Mouse (Mus musculus): Measurements from ENCODE around the gene Umad1. TPM values are rescaled to one million over a fixed set of nuclear protein-coding genes. Genes with fewer than 3 reads are reported as not detected.

Umad1 gene
- polyA plus RNA-seq, 1 experiment from 2014 or later = 24.0 TPM

- Histone ChIP-seq H3K9me3 (ENCODE audit: control insufficient read depth) (no peaks in the 10 kb centered on the region), H3K4me3 (ENCODE audit: low read depth, low read length) (no peak overlapping the region), H3K9ac (ENCODE audit: low read depth, low read length) (no peak overlapping the region), H3K27me3 (replicated peaks; ENCODE audit: control insufficient read depth, insufficient read depth, low read length) (no peaks in the 10 kb centered on the region), H3K27ac (ENCODE audit: low read depth, low read length) (no peak overlapping the region), H3K4me2 (replicated peaks; ENCODE audit: low read depth) (no peak overlapping the region), H3K36me3 (ENCODE audit: control insufficient read depth, insufficient read depth) (no peaks in the 10 kb centered on the region), H3K4me1 (replicated peaks; ENCODE audit: control insufficient read depth, insufficient read depth, low read length) (peaks cover 2% of the 10 kb centered on the region; the same call in 1 of the 2 replicates)
- no peak for ATAC-seq
- 83% methylated on average over 10 of the region's 10 CpGs for WGBS
- no peak for TF ChIP-seq CTCF (IDR thresholded peaks at IDR 0.05; ENCODE audit: low read depth)
These were observed 208.7 kb downstream of the Umad1 start for GRCm38 (mm10) chr6:8467667-8468337.

GRCm38 (mm10) chr6:8469918-8470317 is 210.8 kb downstream of the Umad1 start:
- Histone ChIP-seq H3K27ac (ENCODE audit: low read depth, low read length) (no peak overlapping the region), H3K36me3 (ENCODE audit: control insufficient read depth, insufficient read depth) (no peaks in the 10 kb centered on the region), H3K4me2 (replicated peaks; ENCODE audit: low read depth) (no peak overlapping the region), H3K27me3 (replicated peaks; ENCODE audit: control insufficient read depth, insufficient read depth, low read length) (no peaks in the 10 kb centered on the region), H3K4me1 (replicated peaks; ENCODE audit: control insufficient read depth, insufficient read depth, low read length) (peaks cover 3% of the 10 kb centered on the region; the same call in 1 of the 2 replicates), H3K9ac (ENCODE audit: low read depth, low read length) (no peak overlapping the region), H3K4me3 (ENCODE audit: low read depth, low read length) (no peak overlapping the region), H3K9me3 (ENCODE audit: control insufficient read depth) (no peaks in the 10 kb centered on the region)
- WGBS = 87% methylated on average over 3 of the region's 3 CpGs
- no peak for ATAC-seq
- no peak for TF ChIP-seq CTCF (IDR thresholded peaks at IDR 0.05; ENCODE audit: low read depth)

- ATAC-seq = no peak
- TF ChIP-seq CTCF (IDR thresholded peaks at IDR 0.05; ENCODE audit: low read depth) = no peak
- no peaks in the 10 kb centered on the region for H3K9me3 ChIP-seq (ENCODE audit: control insufficient read depth)
- peaks cover 3% of the 10 kb centered on the region; the same call in 1 of the 2 replicates for H3K4me1 ChIP-seq (replicated peaks; ENCODE audit: control insufficient read depth, insufficient read depth, low read length)
- no peaks in the 10 kb centered on the region for H3K36me3 ChIP-seq (ENCODE audit: control insufficient read depth, insufficient read depth)
- no peak overlapping the region for H3K27ac ChIP-seq (ENCODE audit: low read depth, low read length)
- no peak overlapping the region for H3K9ac ChIP-seq (ENCODE audit: low read depth, low read length)
- no peaks in the 10 kb centered on the region for H3K27me3 ChIP-seq (replicated peaks; ENCODE audit: control insufficient read depth, insufficient read depth, low read length)
- H3K4me3 ChIP-seq (ENCODE audit: low read depth, low read length) = no peak overlapping the region
- WGBS = 92% methylated on average over 3 of the region's 3 CpGs
- H3K4me2 ChIP-seq (replicated peaks; ENCODE audit: low read depth) = no peak overlapping the region
These were observed 213.0 kb downstream of the Umad1 start for GRCm38 (mm10) chr6:8472125-8472524.

DNA sequence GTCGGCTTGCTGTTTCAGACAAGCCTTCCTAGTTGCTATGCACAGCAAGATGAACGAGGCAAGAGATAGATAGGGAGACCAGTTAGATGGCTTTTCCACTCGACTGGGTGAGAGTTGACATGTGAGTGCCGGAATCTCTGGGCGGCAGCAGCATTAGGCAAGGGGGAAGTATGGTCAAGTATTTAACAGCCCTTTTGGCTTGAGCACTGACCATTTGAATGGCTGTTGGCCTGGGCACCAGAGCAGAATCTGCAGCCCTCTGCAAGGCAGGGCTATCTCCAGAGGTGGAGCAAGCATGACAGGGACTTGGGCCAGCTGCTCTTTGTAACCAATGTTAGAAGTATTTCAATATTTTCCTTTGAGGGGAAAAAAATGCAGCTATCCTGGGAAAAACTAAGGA is 213.8 kb downstream of the Umad1 start:
- H3K4me2 ChIP-seq (replicated peaks; ENCODE audit: low read depth) = no peak overlapping the region
- H3K4me1 ChIP-seq (replicated peaks; ENCODE audit: control insufficient read depth, insufficient read depth, low read length) = peaks cover 3% of the 10 kb centered on the region; the same call in 1 of the 2 replicates
- 36% methylated on average over 5 of the region's 5 CpGs for WGBS
- H3K9ac ChIP-seq (ENCODE audit: low read depth, low read length) = no peak overlapping the region
- no peaks in the 10 kb centered on the region for H3K36me3 ChIP-seq (ENCODE audit: control insufficient read depth, insufficient read depth)
- H3K4me3 ChIP-seq (ENCODE audit: low read depth, low read length) = no peak overlapping the region
- no peaks in the 10 kb centered on the region for H3K9me3 ChIP-seq (ENCODE audit: control insufficient read depth)
- H3K27ac ChIP-seq (ENCODE audit: low read depth, low read length) = no peak overlapping the region
- no peak for ATAC-seq
- no peak for TF ChIP-seq CTCF (IDR thresholded peaks at IDR 0.05; ENCODE audit: low read depth)
- H3K27me3 ChIP-seq (replicated peaks; ENCODE audit: control insufficient read depth, insufficient read depth, low read length) = no peaks in the 10 kb centered on the region

- ATAC-seq = no peak
- H3K36me3 ChIP-seq (ENCODE audit: control insufficient read depth, insufficient read depth) = no peaks in the 10 kb centered on the region
- no peak for TF ChIP-seq CTCF (IDR thresholded peaks at IDR 0.05; ENCODE audit: low read depth)
- H3K4me1 ChIP-seq (replicated peaks; ENCODE audit: control insufficient read depth, insufficient read depth, low read length) = peaks cover 3% of the 10 kb centered on the region; the same call in 1 of the 2 replicates
- H3K27me3 ChIP-seq (replicated peaks; ENCODE audit: control insufficient read depth, insufficient read depth, low read length) = no peaks in the 10 kb centered on the region
- 44% methylated on average over 5 of the region's 5 CpGs for WGBS
- no peak overlapping the region for H3K27ac ChIP-seq (ENCODE audit: low read depth, low read length)
- H3K9me3 ChIP-seq (ENCODE audit: control insufficient read depth) = no peaks in the 10 kb centered on the region
- no peak overlapping the region for H3K4me3 ChIP-seq (ENCODE audit: low read depth, low read length)
- H3K9ac ChIP-seq (ENCODE audit: low read depth, low read length) = no peak overlapping the region
- no peak overlapping the region for H3K4me2 ChIP-seq (replicated peaks; ENCODE audit: low read depth)
These were observed 214.4 kb downstream of the Umad1 start for GRCm38 (mm10) chr6:8473498-8473897.

- no peak overlapping the region for H3K9ac ChIP-seq (ENCODE audit: low read depth, low read length)
- ATAC-seq = no peak
- H3K27me3 ChIP-seq (replicated peaks; ENCODE audit: control insufficient read depth, insufficient read depth, low read length) = no peaks in the 10 kb centered on the region
- H3K27ac ChIP-seq (ENCODE audit: low read depth, low read length) = no peak overlapping the region
- no peaks in the 10 kb centered on the region for H3K36me3 ChIP-seq (ENCODE audit: control insufficient read depth, insufficient read depth)
- no peak overlapping the region for H3K4me3 ChIP-seq (ENCODE audit: low read depth, low read length)
- peaks cover 3% of the 10 kb centered on the region; the same call in 1 of the 2 replicates for H3K4me1 ChIP-seq (replicated peaks; ENCODE audit: control insufficient read depth, insufficient read depth, low read length)
- H3K9me3 ChIP-seq (ENCODE audit: control insufficient read depth) = no peaks in the 10 kb centered on the region
- WGBS = 62% methylated on average over 3 of the region's 3 CpGs
- H3K4me2 ChIP-seq (replicated peaks; ENCODE audit: low read depth) = no peak overlapping the region
- no peak for TF ChIP-seq CTCF (IDR thresholded peaks at IDR 0.05; ENCODE audit: low read depth)
These were observed 215.2 kb downstream of the Umad1 start for GRCm38 (mm10) chr6:8474316-8474715.

Data from intestine, postnatal 0 days (tissue).